Mouse (Mus musculus): ENCODE data around the gene Gal3st2c.
"Not testable (repeated sequence)": the region's sequence is repeated elsewhere in the genome, so short reads cannot be mapped to it uniquely, and the experiment has no call there.

The Gal3st2c gene

GRCm38 (mm10) chr1:94046544-94046943, 56.2 kb downstream of the Gal3st2c start:
- DNase-seq (ENCODE audit: low spot score), result no peak

DNA sequence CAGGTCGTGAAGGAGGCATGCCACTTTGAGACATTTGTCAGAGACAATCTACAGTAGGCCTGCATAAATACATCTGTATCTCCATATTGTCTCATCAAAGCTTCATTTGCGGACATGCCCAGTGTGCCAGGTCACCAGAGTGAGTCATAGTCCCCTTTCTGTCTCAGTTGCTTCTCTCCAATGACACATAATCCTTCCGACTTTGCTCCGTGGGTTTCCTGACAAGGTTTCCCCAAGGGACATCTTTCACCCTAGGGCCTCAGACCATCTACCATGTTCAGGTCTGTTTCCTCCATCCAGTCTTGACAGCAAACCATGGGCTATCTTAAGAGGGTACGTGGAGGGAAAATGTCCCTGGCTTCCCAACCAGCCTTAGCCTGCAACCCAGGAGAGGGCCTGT, 60.8 kb downstream of the Gal3st2c start:
- DNase-seq (ENCODE audit: low spot score), result no peak

DNA sequence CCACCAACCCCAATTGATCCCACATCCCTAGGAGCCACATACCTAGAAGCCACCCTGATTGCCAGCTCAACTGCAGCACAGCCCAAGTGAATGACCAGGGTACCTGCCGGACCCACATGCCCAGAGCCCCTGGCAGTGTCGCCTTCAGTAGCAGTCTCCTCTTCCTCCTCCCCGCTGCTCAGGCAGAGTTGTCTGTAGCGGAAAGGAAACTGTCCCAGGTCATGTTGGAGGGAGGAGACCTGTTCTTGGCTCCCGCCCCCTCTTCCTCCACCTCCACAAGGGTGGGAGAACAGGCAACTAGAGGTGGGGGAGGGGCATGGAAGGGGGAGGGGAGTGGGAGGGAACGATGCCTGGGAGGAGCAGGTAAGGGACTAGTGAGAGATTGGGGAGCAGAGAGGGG, 62.1 kb downstream of the Gal3st2c start, which contains the start of gene Pdcd1:
Pdcd1 (minus strand) TSS at position 181 of the 400 bp plus-strand sequence.
- DNase-seq (ENCODE audit: low spot score), result no peak

DNA sequence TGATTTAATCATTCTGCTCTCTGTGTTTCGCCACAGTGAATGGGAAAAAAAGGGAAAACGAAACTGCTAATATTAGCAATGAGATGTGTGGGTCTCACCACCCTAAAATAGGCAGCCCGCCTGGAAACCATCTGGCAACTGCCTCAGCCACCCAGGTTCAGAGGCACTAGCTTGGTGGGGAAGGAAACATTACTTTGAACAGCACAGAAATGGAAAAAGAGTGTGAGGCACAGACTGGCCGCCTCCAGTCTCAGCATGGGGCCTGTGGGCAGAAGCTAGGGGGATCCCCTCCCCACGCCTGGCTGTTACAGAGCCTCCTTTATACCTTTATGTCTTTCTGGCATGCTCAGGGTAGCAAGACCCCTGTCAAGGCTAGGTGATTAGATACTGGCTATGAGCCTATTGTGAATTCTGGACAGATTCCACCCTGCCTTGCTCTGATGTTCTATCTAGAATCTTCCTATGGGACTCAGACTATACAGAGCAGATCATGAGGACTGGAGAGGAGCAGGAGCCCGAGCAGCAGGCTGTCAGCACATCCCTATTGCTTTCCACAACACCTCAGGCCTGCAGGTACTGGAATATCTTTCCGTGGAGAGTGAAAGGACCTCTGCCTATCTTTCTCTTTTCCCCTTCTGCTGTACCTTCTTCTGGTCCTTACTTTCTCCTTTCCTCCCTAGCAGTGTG, 63.4 kb downstream of the Gal3st2c start:
- DNase-seq (ENCODE audit: low spot score), result no peak

DNA sequence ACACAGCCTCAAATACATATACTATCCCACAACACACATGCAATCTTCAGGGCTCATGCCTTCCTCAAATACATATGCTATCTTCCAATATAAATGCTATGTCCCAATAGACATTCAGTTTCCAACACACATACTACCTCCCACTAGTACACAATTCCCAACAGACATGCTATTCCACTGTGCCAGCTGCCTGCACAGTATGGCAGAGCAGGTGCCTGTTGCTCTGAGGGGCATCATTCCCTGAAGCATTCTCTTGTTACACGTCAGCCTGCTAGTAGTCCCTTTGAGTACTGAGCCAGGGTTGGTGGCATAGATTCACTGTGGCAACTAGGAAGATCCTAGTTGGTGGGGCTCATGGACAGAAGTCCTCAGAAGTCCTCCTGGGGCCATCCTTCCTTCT, 64.2 kb downstream of the Gal3st2c start:
- DNase-seq (ENCODE audit: low spot score), result no peak

- no peak for DNase-seq (ENCODE audit: low spot score)
These were observed 65.7 kb downstream of the Gal3st2c start for GRCm38 (mm10) chr1:94055966-94056365.

DNA sequence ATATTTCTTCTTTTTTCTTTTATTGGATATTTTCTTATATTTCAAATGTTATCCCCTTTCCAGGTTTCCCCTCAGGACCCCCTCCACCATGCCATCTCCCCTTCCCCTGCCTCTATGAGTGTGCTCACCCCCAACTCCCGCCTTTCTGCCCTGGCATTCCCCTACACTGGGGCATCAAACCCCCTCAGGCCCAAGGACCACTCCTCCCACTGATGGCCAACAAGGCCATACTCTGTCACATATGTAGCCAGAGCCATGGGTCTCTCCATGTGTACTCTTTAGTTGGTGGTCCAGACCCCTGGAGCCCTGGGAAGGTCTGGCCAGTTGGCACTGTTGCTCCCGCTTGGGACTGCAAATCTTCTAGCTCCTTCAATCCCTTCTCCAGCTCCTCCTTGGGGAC, 67.1 kb downstream of the Gal3st2c start:
- DNase-seq (ENCODE audit: low spot score), result no peak

DNA sequence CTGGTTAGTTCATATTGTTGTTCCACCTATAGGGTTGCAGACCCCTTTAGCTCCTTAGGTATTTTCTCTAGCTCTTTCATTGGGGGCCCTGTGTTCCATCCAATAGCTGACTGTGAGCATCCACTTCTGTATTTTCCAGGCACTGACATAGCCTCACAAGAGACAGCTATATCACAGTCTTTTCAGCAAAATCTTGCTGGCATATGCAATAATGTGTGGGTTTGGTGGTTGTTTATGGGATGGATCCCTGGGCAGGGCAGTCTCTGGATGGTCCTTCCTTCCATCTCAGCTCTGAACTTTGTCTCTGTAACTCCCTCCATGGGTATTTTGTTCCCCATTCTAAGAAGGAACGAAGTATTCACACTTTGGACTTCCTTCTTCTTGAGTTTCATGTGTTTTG, 68.0 kb downstream of the Gal3st2c start:
- DNase-seq (ENCODE audit: low spot score), result not testable (repeated sequence)
